Mouse (Mus musculus) brain, embryonic 14.5 days (tissue): ENCODE measurements around the gene Zpbp.

ENCODE experiments used
- CTCF ChIP-seq: fragments of 200-500 bp; IDR thresholded peaks from 2 replicates; pipeline ENCODE4 v1.5.1; 2012; ENCODE audit warnings: inconsistent platforms, mild to moderate bottlenecking, moderate library complexity, borderline replicate concordance; ENCODE audit not compliant: insufficient read depth, insufficient read length; ENCODE audit errors: extremely low read depth
- POLR2A ChIP-seq: fragments of 200-500 bp; IDR thresholded peaks from 2 replicates; pipeline ENCODE4 v1.6.1; 2012; ENCODE audit warnings: mild to moderate bottlenecking, inconsistent platforms, borderline replicate concordance; ENCODE audit not compliant: poor library complexity, insufficient read depth, insufficient read length, severe bottlenecking; ENCODE audit errors: extremely low read depth

- no peak for TF ChIP-seq POLR2A
- no peak for TF ChIP-seq CTCF
These were observed 44.9 kb downstream of the Zpbp start for GRCm38 (mm10) chr11:11417356-11417755.
